Mouse (Mus musculus) midbrain, postnatal 0 days (tissue): ENCODE results near the gene Med26. TPM values are rescaled to one million over a fixed set of nuclear protein-coding genes. Genes with fewer than 3 reads are reported as not detected.
A peak's percentile ranks its signal among the peaks of the same experiment; 100 is the strongest.

Experiments
- ATAC-seq: fragments of 200-750 bp; cut with Nextera tagmentation; 2 replicates; pipeline ENCODE4 v1.8.0; 2017; ENCODE audit warnings: moderate number of reproducible peaks, mild to moderate bottlenecking, moderate TSS enrichment, moderate library complexity; ENCODE audit not compliant: low FRiP score
- DNase-seq: peaks from one replicate; pipeline ENCODE4 v3.0.0-alpha.2; 2015; ENCODE audit warnings: low spot score
- H3K27ac ChIP-seq: fragments of 300-500 bp; sonication (generic); 2 replicates; pipeline ENCODE4 v1.5.1; 2014; ENCODE audit warnings: low read depth, mild to moderate bottlenecking, low read length, mixed read lengths
- H3K27me3 ChIP-seq: fragments of 300-500 bp; sonication (generic); 2 replicates; pipeline ENCODE4 v1.6.1; 2014; ENCODE audit warnings: low read length, control low read depth, mixed read lengths; ENCODE audit not compliant: insufficient read depth
- H3K36me3 ChIP-seq: fragments of 300-500 bp; sonication (generic); 2 replicates; pipeline ENCODE4 v1.6.1; 2014; ENCODE audit warnings: low read length, control low read depth, mixed read lengths; ENCODE audit not compliant: insufficient read depth
- H3K4me1 ChIP-seq: fragments of 300-500 bp; sonication (generic); 2 replicates; pipeline ENCODE4 v1.6.1; 2014; ENCODE audit warnings: mild to moderate bottlenecking, control low read depth, antibody characterized with exemption, low read length, mixed read lengths; ENCODE audit not compliant: insufficient read depth
- H3K4me2 ChIP-seq: fragments of 300-500 bp; sonication (generic); 2 replicates; pipeline ENCODE4 v1.6.1; 2014; ENCODE audit warnings: low read depth, mild to moderate bottlenecking, low read length, mixed read lengths; ENCODE audit not compliant: poor library complexity, severe bottlenecking
- H3K4me3 ChIP-seq: fragments of 300-500 bp; sonication (generic); 2 replicates; pipeline ENCODE4 v1.5.1; 2014; ENCODE audit warnings: low read depth, mild to moderate bottlenecking, low read length, moderate library complexity
- H3K9ac ChIP-seq: fragments of 300-500 bp; sonication (generic); replicated peaks from 2 replicates; pipeline ENCODE4 v1.6.1; 2014; ENCODE audit warnings: mild to moderate bottlenecking, low read length, moderate library complexity, mixed read lengths; ENCODE audit not compliant: poor library complexity, severe bottlenecking
- H3K9me3 ChIP-seq: fragments of 300-500 bp; sonication (generic); 2 replicates; pipeline ENCODE4 v1.6.1; 2016; ENCODE audit warnings: low read length, control low read depth
- CTCF ChIP-seq: IDR thresholded peaks from 2 replicates; pipeline ENCODE4 v1.5.1; 2016; ENCODE audit warnings: antibody characterized with exemption, mild to moderate bottlenecking
- WGBS: fragments of 180-500 bp; shearing (Covaris S2); extraction: QIAGEN DNeasy Blood & Tissue Kit; methylation state at CpG from one replicate; pipeline ENCODE4 v1.1.7; 2014; 5-methylcytosine and 5-hydroxymethylcytosine counted together
- microRNA-seq: library from miRNA; unstranded; fragments of <30 nt; microRNA quantifications from one replicate; pipeline ENCODE4, GENCODE M21; 2016; ENCODE audit warnings: borderline number of aligned reads
- polyA plus RNA-seq: library from polyadenylated mRNA; unstranded; fragments of >200 nt; fragmentation: Nextera tagmentation; extraction: Ambion mirVana; gene quantifications from 2 replicates; pipeline ENCODE4 v1.2.1, GENCODE M21; 2015
- total RNA-seq: library from RNA; depleted of rRNA; stranded (reverse); fragments of >200 nt; gene quantifications from 2 replicates; pipeline ENCODE4 v1.2.3, GENCODE M21; 2014; rRNA removed

The Med26 gene
- total and polyA plus RNA-seq, 2 experiments from 2014 or later = 17.8 to 19.1 TPM

GRCm38 (mm10) chr8:72453904-72454303 is 94.2 kb downstream of the Med26 start:
- ATAC-seq = no peak

GRCm38 (mm10) chr8:72451516-72451915 is 96.6 kb downstream of the Med26 start:
- H3K27ac ChIP-seq = no peak overlapping the region
- H3K4me2 ChIP-seq = no peak overlapping the region
- no peak overlapping the region for H3K9ac ChIP-seq
- TF ChIP-seq CTCF = no peak
- WGBS = 94% methylated on average over 8 of the region's 8 CpGs
- H3K27me3 ChIP-seq = no peaks in the 10 kb centered on the region
- no peaks in the 10 kb centered on the region for H3K4me1 ChIP-seq
- H3K4me3 ChIP-seq = no peak overlapping the region
- ATAC-seq (no peak), DNase-seq (no peak)
- peaks cover 49% of the 10 kb centered on the region for H3K36me3 ChIP-seq
- no peaks in the 10 kb centered on the region for H3K9me3 ChIP-seq

More at GRCm38 (mm10) chr8:72453904-72454303, 94.2 kb downstream of the Med26 start:
- no peak for DNase-seq
- no peaks in the 10 kb centered on the region for H3K4me1 ChIP-seq
- H3K9ac ChIP-seq = no peak overlapping the region
- H3K27me3 ChIP-seq = no peaks in the 10 kb centered on the region
- no peak overlapping the region for H3K4me3 ChIP-seq
- H3K4me2 ChIP-seq = no peak overlapping the region
- H3K9me3 ChIP-seq = no peaks in the 10 kb centered on the region
- peak; percentile 11; the same call in 1 of the 2 replicates for TF ChIP-seq CTCF
- peaks cover 58% of the 10 kb centered on the region for H3K36me3 ChIP-seq
- WGBS = 98% methylated on average over 2 of the region's 2 CpGs
- no peak overlapping the region for H3K27ac ChIP-seq

GRCm38 (mm10) chr8:72445071-72445470 is 103.0 kb downstream of the Med26 start:
- TF ChIP-seq CTCF = no peak
- no peak overlapping the region for H3K9ac ChIP-seq
- no peak overlapping the region for H3K27ac ChIP-seq
- WGBS = 92% methylated on average over 6 of the region's 6 CpGs
- ATAC-seq (no peak), DNase-seq (no peak)
- H3K4me1 ChIP-seq = peaks cover 3% of the 10 kb centered on the region
- no peaks in the 10 kb centered on the region for H3K27me3 ChIP-seq
- no peak overlapping the region for H3K4me3 ChIP-seq
- no peaks in the 10 kb centered on the region for H3K9me3 ChIP-seq
- H3K36me3 ChIP-seq = peaks cover 11% of the 10 kb centered on the region
- H3K4me2 ChIP-seq = no peak overlapping the region

Small RNA genes within 50 kb of the gene (microRNA-seq; reads per million reads assigned to microRNA genes)
- gene Gm28019 = not detected
- gene Mir7068 = 1.3 reads per million

Other genes starting within 250 kb of the Med26 start
- gene Gm10282, start 243.0 kb downstream of the Med26 start, total RNA-seq = 2.4 and 3.9 TPM in 2 replicates
- gene Gm10282, start 243.0 kb downstream of the Med26 start, polyA plus RNA-seq = 9.0 and 10.2 TPM in 2 replicates
- gene Klf2, start 229.2 kb downstream of the Med26 start, total RNA-seq = 5.3 and 7.8 TPM in 2 replicates
- gene Klf2, start 229.2 kb downstream of the Med26 start, polyA plus RNA-seq = 9.8 and 10.5 TPM in 2 replicates
- gene Eps15l1, start 126.8 kb downstream of the Med26 start, total RNA-seq = 65.7 and 66.4 TPM in 2 replicates
- 51.3 and 51.9 TPM in 2 replicates for gene Eps15l1, start 126.8 kb downstream of the Med26 start, polyA plus RNA-seq
- gene Calr3, start 104.4 kb downstream of the Med26 start, total RNA-seq = 0.28 and 0.77 TPM in 2 replicates
- gene Calr3, start 104.4 kb downstream of the Med26 start, polyA plus RNA-seq = 1.0 and 1.2 TPM in 2 replicates
- 8.7 and 8.9 TPM in 2 replicates for gene 1700030K09Rik, start 104.4 kb downstream of the Med26 start, total RNA-seq
- 14.7 TPM in 2 replicates for gene 1700030K09Rik, start 104.4 kb downstream of the Med26 start, polyA plus RNA-seq
- 33.4 and 51.4 TPM in 2 replicates for gene Cherp, start 73.0 kb downstream of the Med26 start, total RNA-seq
- 44.5 and 50.9 TPM in 2 replicates for gene Cherp, start 73.0 kb downstream of the Med26 start, polyA plus RNA-seq
- 47.7 and 69.4 TPM in 2 replicates for gene Slc35e1, start 55.7 kb downstream of the Med26 start, total RNA-seq
- gene Slc35e1, start 55.7 kb downstream of the Med26 start, polyA plus RNA-seq = 11.1 and 12.0 TPM in 2 replicates
- gene Smim7, start 22.8 kb upstream of the Med26 start, total RNA-seq = 89.0 and 99.9 TPM in 2 replicates
- 155 and 156 TPM in 2 replicates for gene Smim7, start 22.8 kb upstream of the Med26 start, polyA plus RNA-seq
- gene Tmem38a, start 23.8 kb upstream of the Med26 start, total RNA-seq = 64.6 and 73.7 TPM in 2 replicates
- 36.7 and 44.7 TPM in 2 replicates for gene Tmem38a, start 23.8 kb upstream of the Med26 start, polyA plus RNA-seq
- 31.6 and 36.3 TPM in 2 replicates for gene Nwd1, start 98.4 kb upstream of the Med26 start, total RNA-seq
- 2.0 and 2.6 TPM in 2 replicates for gene Nwd1, start 98.4 kb upstream of the Med26 start, polyA plus RNA-seq
- 210 and 256 TPM in 2 replicates for gene Sin3b, start 175.0 kb upstream of the Med26 start, total RNA-seq
- 231 and 234 TPM in 2 replicates for gene Sin3b, start 175.0 kb upstream of the Med26 start, polyA plus RNA-seq
- gene F2rl3, start 213.6 kb upstream of the Med26 start, total RNA-seq = 0.28 and 0.49 TPM in 2 replicates
- 0.28 and 0.34 TPM in 2 replicates for gene F2rl3, start 213.6 kb upstream of the Med26 start, polyA plus RNA-seq